ENCODE assay signal across 33 mouse cellular contexts in genomic region chr7:24260000-24260312, GRCm38 (mm10).
"Had no signal": no experiment of that assay in that cellular context is flagged by ENCODE, and none has a peak within 500 bp of the region (broad histone marks: within the 10 kb centered on the region; RNA-seq: fewer than 3 reads in every experiment).

No protein-coding gene starts in this region.

- DNase-seq: heart, adult 2 months; heart, postnatal 10 days; heart, postnatal 14 days; heart, postnatal 36 days; heart, postnatal 4 days; kidney, adult 11 months; kidney, adult 18-20 months; kidney, adult 2 months; kidney, adult 8-10 months; kidney, adult 9 months; kidney, postnatal 10 days; kidney, postnatal 14 days; kidney, postnatal 25 days; kidney, postnatal 36 days; kidney, postnatal 4 days; layer of hippocampus, adult 9-11 months; layer of hippocampus, postnatal 36 days had no signal

- H3K4me2 ChIP-seq: heart, embryonic 11.5 days; heart, embryonic 12.5 days; heart, embryonic 13.5 days; heart, embryonic 15.5 days; hindbrain, embryonic 12.5 days; hindbrain, embryonic 13.5 days; hindbrain, embryonic 14.5 days; hindbrain, embryonic 15.5 days; kidney, embryonic 15.5 days had no signal

- H3K9ac ChIP-seq: heart, embryonic 12.5 days; heart, embryonic 13.5 days; heart, embryonic 15.5 days; hindbrain, embryonic 12.5 days; hindbrain, embryonic 13.5 days; hindbrain, embryonic 14.5 days; hindbrain, embryonic 15.5 days; kidney, embryonic 15.5 days had no signal

- H3K4me3 ChIP-seq: heart, adult 2 months; heart, embryonic 10.5 days; heart, embryonic 12.5 days; heart, embryonic 13.5 days; heart, embryonic 15.5 days; hindbrain, embryonic 10.5 days; hindbrain, embryonic 12.5 days; hindbrain, embryonic 13.5 days; hindbrain, embryonic 15.5 days; kidney, embryonic 15.5 days; layer of hippocampus, adult 2 months had no signal

- H3K27ac ChIP-seq: heart, adult 2 months; heart, embryonic 10.5 days; heart, embryonic 13.5 days; heart, embryonic 15.5 days; hindbrain, embryonic 10.5 days; hindbrain, embryonic 12.5 days; hindbrain, embryonic 13.5 days; hindbrain, embryonic 14.5 days; hindbrain, embryonic 15.5 days; hindbrain, postnatal 0 days; kidney, embryonic 15.5 days; kidney, postnatal 0 days; layer of hippocampus, adult 2 months had no signal

- H3K27me3 ChIP-seq: heart, embryonic 12.5 days; heart, embryonic 13.5 days; heart, embryonic 15.5 days; hindbrain, embryonic 12.5 days; hindbrain, embryonic 13.5 days; hindbrain, embryonic 15.5 days; kidney, embryonic 15.5 days had no signal

- H3K9me3 ChIP-seq: heart, embryonic 10.5 days; heart, embryonic 12.5 days; heart, embryonic 13.5 days; heart, embryonic 15.5 days; hindbrain, embryonic 10.5 days; hindbrain, embryonic 12.5 days; hindbrain, embryonic 13.5 days; hindbrain, embryonic 15.5 days; kidney, embryonic 15.5 days had no signal

- ATAC-seq: hindbrain, embryonic 16.5 days; hindbrain, postnatal 0 days; inflammation-experienced regulatory T-cells, adult 6 months had no signal
